Mouse (Mus musculus) embryo, embryonic 9.5 days (tissue): Measurements from ENCODE around the gene Cenpb.

Experiments used
- DNase-seq: peaks from one replicate; pipeline ENCODE4 v3.0.0-alpha.2; 2017; ENCODE audit errors: extremely low spot score

The Cenpb gene

DNA sequence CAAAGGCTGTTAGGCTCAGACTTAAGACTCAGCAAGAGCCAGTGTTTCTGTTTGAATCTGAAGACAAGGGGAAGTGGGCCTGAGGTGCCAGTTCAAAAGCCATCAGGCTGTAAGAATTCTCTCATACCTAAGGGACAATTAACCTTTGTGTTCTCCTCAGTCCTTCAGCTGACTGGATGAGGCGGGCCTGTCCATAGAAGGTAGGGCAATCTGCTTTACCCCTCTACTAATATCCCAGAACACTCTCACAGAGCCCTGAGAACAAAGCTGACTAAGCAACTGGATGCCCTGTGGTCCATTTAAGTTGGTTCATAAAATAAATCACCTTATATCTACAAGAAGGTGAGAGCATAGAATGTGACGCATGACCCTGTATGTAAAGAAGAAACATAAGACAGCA, 13.7 kb downstream of the Cenpb start:
- no peak for DNase-seq

DNA sequence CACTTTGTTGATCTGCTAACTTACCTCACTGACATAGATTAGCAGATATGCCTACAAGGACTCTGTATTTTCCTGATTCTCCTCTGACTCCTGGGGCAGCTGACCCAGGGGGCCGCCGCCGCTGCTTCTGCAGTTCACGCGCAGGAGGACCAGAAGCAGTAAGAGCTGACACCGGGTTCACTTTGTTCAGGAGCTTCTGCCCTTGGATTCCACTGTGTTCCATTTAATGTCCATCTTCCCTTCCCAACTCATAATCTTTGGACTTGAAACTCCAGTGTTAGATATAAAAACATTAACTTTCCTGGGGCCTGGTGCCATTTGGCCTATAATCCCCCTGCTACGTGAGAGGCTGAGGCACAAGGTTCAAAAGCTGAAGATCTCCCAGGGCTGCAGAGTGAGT, 15.9 kb downstream of the Cenpb start:
- no peak for DNase-seq

DNA sequence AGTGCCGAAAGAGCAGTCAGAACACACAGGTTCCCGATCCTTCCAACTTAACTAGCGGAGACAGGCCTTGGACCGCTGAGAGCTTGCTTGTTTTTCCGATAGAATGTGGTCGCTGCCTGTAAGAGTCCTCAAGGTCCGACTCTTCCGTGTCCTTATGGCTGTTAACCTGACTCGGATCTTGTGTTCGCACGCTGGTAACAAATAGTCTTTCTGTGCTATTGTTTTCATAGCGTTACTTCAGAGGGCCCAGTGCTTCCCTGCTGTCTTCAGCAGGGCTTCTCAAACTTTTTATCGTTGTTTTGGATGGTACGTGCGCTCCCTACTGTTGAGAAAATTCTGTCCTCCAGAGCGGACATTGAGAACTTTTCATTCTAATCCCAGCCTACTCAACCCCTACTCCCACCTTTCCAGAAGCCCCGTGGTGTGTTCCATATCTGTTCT, 19.2 kb downstream of the Cenpb start:
- no peak for DNase-seq

DNA sequence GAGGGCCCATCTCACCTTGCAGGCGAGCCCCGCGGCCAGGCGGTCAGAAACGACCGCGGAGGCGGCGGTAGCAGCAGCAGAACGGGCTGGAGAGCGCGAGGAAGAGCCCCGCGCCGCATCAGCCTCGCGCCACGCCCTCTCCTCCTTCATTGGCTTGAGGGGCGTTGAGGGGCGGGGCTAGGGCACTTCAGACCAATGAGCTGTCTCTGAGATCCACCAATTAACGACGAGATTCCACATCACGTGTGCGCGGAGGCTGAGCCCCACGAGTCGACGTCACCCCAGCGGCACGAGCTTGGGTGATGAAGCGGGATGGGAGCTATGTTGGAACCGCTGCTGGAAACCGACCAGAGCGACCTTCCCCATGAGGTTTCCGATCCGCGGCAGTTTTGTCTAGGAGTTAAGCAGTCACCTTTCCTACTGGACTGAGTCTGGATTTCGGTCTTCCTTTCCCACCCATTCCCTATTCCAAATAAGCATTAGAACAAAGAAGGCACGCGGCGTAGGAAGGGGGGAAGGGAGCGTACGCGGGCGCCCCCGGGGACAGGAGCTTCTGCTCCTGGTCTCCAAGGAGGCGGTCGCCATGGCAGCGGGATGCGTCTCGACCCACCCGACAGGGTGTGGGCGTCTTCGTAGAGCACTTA, 19.8 kb downstream of the Cenpb start, which contains the start of gene 1700037H04Rik:
Gene 1700037H04Rik, minus strand, starts transcription at position 144 of the 644 bp plus-strand sequence.
- DNase-seq = peak; percentile 96

DNA sequence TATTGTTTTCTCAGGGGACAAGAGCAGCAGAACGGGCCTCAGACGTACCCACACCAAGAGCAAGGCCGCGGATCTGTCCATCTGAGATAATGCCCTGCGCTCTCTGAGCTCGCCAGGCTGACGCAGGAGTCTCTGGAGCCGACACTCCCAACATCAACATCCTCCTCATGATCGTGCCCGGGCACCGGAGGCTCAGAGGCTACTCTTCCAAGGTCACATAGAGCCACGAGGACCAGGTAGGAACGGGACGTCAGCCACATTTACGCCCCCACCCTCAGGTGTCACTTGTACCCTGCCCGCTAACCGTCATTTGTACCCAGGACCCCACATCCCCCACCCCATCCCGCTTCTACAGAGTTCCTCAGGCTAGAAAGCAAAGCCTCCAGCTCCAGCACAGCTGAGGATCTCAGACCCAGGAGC, 20.4 kb downstream of the Cenpb start:
- no peak for DNase-seq

- DNase-seq = no peak
Measured at GRCm38 (mm10) chr2:131156987-131157386, 22.9 kb downstream of the Cenpb start.

DNA sequence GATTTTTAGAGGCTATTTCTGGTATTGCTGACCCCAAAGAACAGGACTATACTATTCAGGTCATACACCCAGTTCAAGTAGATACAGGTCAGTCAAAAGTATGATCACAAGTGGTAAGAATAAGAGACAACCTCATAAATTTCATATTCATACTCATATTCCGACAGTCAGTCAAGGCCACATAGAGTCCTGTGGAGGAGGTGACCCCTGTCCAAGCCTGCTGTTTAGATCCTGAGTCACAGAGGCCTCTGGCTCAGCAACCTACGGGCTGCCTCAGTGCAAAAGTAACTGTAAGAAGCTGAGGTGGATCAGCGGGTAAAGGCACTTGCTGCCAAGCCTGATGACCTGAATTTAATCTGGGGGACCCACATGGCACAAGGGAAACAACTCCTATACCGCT, 25.8 kb downstream of the Cenpb start:
- DNase-seq = no peak

DNA sequence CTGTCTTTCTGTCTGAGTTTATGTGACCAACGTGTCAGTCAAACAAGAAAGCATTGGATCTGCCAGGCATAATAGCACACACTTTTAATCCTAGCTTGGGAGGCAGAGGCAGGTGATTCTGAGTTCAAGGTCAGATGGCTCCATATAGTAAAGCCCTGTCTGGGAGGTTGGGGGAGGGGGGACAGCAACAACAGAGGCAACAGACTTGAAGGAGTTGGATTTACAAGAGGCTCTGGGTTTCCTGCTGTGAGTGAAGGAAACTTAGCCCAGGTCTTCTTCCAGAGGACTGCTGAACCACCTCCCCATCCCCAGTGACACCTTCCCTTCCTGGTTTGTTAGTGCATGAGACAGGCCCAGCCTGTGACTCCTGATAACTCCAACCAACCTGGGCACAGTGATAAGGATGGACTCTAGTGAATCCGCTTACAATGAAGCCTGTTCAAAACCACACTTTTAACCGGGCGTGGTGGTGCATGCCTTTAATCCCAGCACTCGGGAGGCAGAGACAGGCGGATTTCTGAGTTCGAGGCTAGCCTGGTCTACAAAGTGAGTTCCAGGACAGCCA, 27.6 kb downstream of the Cenpb start:
- no peak for DNase-seq

DNA sequence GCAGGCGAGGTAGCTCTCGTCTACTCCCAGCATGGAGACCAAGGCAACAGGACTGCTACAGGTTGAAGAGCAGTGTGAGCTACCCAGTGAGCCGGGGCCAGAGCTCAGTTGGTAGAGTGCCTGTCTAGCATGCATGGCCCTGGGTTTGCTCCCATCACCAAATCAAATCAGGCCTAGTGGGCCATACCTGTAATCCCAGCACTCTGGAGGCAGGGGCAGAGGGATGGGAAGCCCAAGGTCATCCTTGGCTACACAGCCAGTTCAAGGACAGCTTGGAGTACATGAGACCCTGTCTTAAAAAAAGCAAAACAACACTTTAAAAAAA, 30.7 kb downstream of the Cenpb start:
- no peak for DNase-seq

DNA sequence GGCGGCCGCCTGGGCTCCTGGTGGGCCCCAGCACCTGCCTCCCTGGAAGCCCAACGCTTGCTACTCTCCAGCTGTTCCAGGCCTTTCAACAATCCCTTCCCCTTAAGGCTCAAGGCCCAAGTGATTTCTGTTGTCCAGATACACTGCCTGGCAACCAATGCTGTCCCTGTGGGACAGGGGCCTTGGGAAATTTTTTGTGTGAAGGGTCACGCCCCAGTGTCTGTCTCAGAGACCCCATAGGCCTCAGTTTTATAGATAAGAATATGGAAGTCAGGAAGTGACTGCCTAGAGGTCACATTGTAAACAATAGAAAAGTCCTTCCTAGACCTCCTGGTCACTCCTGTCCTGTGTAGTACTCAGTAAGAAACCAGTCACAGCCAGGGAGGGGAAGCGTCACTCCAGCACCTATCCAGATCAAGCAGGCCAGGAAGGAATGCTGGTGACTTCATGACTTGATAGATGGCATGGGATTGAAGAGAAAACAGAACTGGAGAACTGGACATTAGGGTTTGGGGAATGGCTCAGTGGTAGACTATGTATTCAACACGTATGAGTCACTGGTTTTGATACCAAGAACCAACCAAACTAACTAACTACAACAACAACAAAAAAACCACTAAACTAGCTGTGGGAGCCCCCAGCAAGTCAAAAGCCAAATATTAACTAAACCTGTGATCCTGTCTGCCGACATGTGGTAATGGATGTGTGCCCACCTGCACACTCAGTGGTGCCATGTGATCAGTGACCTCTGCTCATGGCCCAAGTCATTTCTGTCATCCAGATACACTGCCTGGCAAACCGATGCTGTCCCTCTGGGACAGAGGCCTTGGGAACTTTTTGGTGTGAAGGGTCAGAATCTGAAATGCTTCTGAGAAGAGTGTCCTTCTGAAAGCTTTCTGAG, 31.3 kb downstream of the Cenpb start:
- no peak for DNase-seq

GRCm38 (mm10) chr2:131147043-131147365, 32.9 kb downstream of the Cenpb start:
- DNase-seq = no peak

- no peak for DNase-seq
Measured at GRCm38 (mm10) chr2:131146193-131147042, 33.4 kb downstream of the Cenpb start.

- no peak for DNase-seq
Measured at GRCm38 (mm10) chr2:131145536-131145935, 34.3 kb downstream of the Cenpb start.

GRCm38 (mm10) chr2:131145121-131145520, 34.7 kb downstream of the Cenpb start:
- DNase-seq = no peak

GRCm38 (mm10) chr2:131143007-131143780, 36.7 kb downstream of the Cenpb start:
- no peak for DNase-seq

GRCm38 (mm10) chr2:131142592-131142991, 37.3 kb downstream of the Cenpb start:
- peak; percentile 79 for DNase-seq

GRCm38 (mm10) chr2:131141336-131141986, 38.4 kb downstream of the Cenpb start:
- DNase-seq = no peak

DNA sequence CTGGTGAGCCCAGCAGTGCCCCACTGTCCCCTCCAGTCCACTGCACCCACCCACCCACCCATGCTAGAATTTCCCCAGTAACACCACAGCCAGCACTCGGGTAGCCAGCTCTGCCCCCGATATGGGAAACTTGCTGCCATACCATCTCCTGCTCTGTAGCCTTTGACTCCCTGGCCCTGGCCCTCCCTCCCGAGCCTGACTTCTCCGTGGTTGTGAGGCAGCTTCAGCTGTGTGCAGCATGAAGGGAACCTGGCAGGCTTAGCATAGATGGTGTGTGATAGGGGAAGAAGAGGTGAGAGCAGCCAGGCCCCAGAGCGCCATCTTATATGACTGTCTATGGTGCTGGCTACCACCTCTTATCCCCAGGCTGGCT, 39.3 kb downstream of the Cenpb start:
- no peak for DNase-seq

DNA sequence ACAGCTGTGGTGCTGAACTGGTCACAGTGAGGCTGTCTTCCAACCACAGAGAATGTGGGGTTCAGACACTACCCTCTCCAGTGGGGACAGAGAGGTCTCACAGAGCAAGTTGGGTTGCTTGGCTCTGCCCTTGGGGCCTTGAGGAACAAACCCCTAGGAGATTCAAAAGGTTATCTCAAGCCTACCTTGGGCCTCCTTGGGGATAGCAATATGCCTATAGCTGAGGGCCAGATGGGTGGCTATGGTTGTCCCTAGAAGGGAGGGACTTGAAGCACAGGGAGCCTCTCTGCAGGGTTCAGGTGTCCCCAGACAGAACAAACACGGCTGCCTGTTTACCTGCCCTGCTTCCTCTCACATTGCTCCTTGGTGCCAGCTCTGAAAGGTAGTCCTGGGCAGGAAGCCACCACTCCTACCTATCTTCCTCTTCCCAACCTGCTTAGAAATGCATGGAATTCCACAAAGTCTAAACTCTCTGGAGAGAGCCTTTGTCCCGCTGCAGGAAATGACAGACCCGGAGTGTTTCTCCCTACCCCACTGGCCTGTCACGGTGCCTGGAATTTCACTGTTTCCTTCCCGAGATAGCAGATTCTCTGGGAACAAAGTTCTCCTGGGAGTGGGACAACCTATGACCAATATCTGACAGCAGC, 39.9 kb downstream of the Cenpb start:
- no peak for DNase-seq

GRCm38 (mm10) chr2:131139287-131139686, 40.6 kb downstream of the Cenpb start:
- no peak for DNase-seq
